Mouse (Mus musculus): Measurements from ENCODE around the gene Xntrpc. TPM values are rescaled to one million over a fixed set of nuclear protein-coding genes. Genes with fewer than 3 reads are reported as not detected.

The Xntrpc gene
- total RNA-seq, 2 experiments from 2014 or later: 0.53 to 0.84 TPM

DNA sequence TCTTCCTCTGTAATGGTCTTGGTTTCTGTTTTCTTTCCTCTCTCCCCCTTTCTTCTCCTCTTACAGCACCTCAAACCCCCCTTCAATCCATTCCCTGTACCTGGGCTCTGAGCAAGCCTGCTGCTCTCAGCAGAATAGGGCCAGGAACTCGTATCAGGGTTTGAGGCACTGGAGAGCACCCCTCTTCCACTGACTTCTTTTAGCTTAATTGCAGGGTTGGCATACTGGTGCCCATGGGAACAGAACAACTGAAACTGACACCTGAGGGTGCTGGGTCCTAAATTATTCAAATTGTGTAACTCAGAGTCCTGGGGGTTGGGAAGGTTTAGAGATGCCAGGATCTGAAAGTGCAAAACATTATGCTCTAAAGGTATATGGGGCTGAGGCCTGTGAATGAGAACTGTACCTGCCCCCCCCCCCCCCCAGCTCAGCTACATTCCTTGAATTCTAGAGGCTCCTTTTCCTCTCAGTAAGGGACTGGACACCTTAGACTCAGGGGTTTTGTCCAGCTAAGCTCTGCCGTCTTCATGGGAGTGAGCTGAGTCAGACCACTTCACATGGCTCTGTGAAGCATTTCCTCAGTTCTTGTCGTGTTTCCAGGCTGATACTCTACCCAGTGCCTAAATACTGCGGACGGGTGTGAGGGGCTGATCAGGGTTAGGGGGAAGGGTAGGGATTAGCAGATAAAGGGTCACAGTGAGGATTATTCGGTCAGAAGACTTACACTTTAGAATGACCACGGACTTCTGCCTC, 51.2 kb downstream of the Xntrpc start, which contains the start of gene Chrna10:
Chrna10 (minus strand) TSS at position 250 of the 753 bp plus-strand sequence.
- intact Hi-C loops (cut with DNase I; ENCODE audit: low total_unique reads): no loop called here
- DNase-seq: no peak

- intact Hi-C loops (cut with DNase I; ENCODE audit: low total_unique reads): no loop called here
- no peak for DNase-seq
Observed at GRCm38 (mm10) chr7:102117382-102117781, 51.9 kb downstream of the Xntrpc start.

- DNase-seq: no peak
- intact Hi-C loops (cut with DNase I; ENCODE audit: low total_unique reads): loop anchor here (10.0 kb wide), 1 partner anchor 54 kb away; no protein-coding TSS in a partner anchor
Observed at GRCm38 (mm10) chr7:102120326-102120725, 54.8 kb downstream of the Xntrpc start.

DNA sequence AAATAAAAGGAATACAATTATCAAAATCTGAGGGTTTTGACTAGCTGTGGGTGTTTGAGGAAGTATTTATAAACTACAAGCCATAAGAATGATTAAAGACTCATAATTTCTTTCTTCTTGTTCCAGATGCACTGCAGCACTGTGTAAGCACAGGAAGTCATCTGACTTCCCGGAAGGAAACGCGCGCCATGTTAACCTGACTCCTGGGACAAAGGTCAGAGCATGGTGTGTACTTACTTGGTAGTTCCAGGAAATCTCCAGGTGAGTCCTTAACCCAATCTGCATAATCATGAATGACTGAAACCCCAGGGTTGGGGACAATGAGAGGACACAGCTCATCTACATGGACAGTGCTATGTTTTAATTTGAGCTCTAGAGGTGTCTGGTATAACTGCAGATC, 66.9 kb downstream of the Xntrpc start:
- DNase-seq: no peak
- intact Hi-C loops (cut with DNase I; ENCODE audit: low total_unique reads): no loop called here

DNA sequence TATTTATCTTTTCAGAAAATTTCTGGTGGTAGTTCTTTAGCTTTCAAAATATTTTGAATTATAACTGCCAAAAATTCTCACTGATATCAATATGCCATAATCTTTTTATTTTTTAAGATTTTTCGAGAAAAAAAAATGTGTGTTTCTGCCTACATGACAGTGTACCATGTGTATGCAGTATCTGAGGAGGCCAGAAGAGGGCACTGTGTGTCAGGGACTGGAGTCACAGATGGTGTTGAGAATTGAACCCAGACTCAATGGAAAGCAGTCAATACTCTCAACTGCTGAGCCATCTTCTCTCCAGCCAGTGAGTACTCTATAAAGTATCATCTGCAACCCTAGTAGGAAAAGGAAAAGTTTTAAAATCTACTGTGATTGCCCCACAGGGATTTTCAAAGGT, 72.0 kb downstream of the Xntrpc start:
- no peak for DNase-seq
- intact Hi-C loops (cut with DNase I; ENCODE audit: low total_unique reads): no loop called here

DNA sequence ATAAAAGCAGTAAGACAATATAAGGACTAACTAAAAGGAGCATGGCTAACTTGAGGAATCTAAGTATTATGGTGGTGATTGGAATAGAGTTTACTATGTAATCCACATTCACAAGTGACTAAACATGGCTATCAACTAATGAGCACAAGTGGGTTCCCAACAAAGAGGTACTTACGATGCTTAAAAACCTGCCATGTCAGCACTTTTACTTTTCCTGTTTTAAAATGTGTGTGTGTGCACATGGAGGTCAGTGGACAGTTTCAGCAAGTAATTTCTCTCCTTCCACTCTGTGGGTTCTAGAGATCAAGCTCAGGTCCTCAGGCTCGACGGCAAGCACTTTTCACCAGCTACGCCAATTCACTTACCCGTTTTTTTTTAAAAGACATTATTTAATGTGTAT, 72.4 kb downstream of the Xntrpc start:
- no peak for DNase-seq
- intact Hi-C loops (cut with DNase I; ENCODE audit: low total_unique reads): no loop called here

Other genes with a start within 250 kb of the Xntrpc start
- not detected for gene Phox2a, start 247.4 kb upstream of the Xntrpc start, total RNA-seq (2021)
- 10 to 100 TPM; 67.0 to 73.8 TPM for gene Inppl1, start 227.5 kb upstream of the Xntrpc start, total RNA-seq (2021)
- 1 to 10 TPM; 2.8 to 6.1 TPM for gene Folr2, start 208.5 kb upstream of the Xntrpc start, total RNA-seq (2021)
- 10 to 100 TPM; 23.7 to 27.7 TPM for gene Anapc15, start 202.0 kb upstream of the Xntrpc start, total RNA-seq (2021)
- gene Folr1, start 194.9 kb upstream of the Xntrpc start, total RNA-seq (2021): 1 to 10 TPM; 1.6 to 2.2 TPM
- gene Lamtor1, start 159.8 kb upstream of the Xntrpc start, total RNA-seq (2021): 100 to 1,000 TPM; 101 to 102 TPM
- gene Tomt, start 159.4 kb upstream of the Xntrpc start, total RNA-seq (2021): not detected
- 1 to 10 TPM; 3.6 to 3.7 TPM for gene Lrrc51, start 131.8 kb upstream of the Xntrpc start, total RNA-seq (2021)
- 10 to 100 TPM; 53.0 to 53.3 TPM for gene Numa1, start 131.6 kb upstream of the Xntrpc start, total RNA-seq (2021)
- 1 to 10 TPM; 1.1 to 1.4 TPM for gene Il18bp, start 47.0 kb upstream of the Xntrpc start, total RNA-seq (2021)
- 10 to 100 TPM; 17.9 to 18.9 TPM for gene Rnf121, start 244 bp upstream of the Xntrpc start, total RNA-seq (2021)
- 1 to 10 TPM; 3.8 to 4.9 TPM for gene Xndc1, start 202 bp upstream of the Xntrpc start, total RNA-seq (2021)
- under 1 TPM in 1 of 2 experiments, not detected in 1; 0.21 TPM for gene Trpc2, start 17.4 kb downstream of the Xntrpc start, total RNA-seq (2021)
- 100 to 1,000 TPM; 281 to 363 TPM for gene Art1, start 36.0 kb downstream of the Xntrpc start, total RNA-seq (2021)
- gene Art5, start 43.8 kb downstream of the Xntrpc start, total RNA-seq (2021): 1 to 10 TPM; 6.9 to 8.1 TPM
- gene Chrna10, start 51.1 kb downstream of the Xntrpc start, total RNA-seq (2021): 1 to 10 TPM in 1 of 2 experiments, not detected in 1; 1.0 TPM
- 10 to 100 TPM; 22.5 to 24.2 TPM for gene Nup98, start 144.5 kb downstream of the Xntrpc start, total RNA-seq (2021)
- 10 to 100 TPM; 23.3 to 26.5 TPM for gene Pgap2, start 144.5 kb downstream of the Xntrpc start, total RNA-seq (2021)
- gene Rhog, start 190.3 kb downstream of the Xntrpc start, total RNA-seq (2021): 10 to 100 TPM; 21.9 to 22.6 TPM
- 100 to 1,000 TPM; 198 to 210 TPM for gene Stim1, start 202.1 kb downstream of the Xntrpc start, total RNA-seq (2021)